Mouse (Mus musculus) liver, adult 2 months (tissue): ENCODE measurements around the gene Tmem131l.

ENCODE experiments used
- CTCF ChIP-seq: fragments of 200-500 bp; IDR thresholded peaks from 2 replicates; pipeline ENCODE4 v1.5.1; 2011; ENCODE audit warnings: low read depth, low read length, control low read depth
- POLR2A ChIP-seq: fragments of 200-500 bp; IDR thresholded peaks from 2 replicates; pipeline ENCODE4 v1.6.1; 2011; ENCODE audit warnings: low read length, control low read depth; ENCODE audit not compliant: insufficient read depth; ENCODE audit errors: extremely low read depth

DNA sequence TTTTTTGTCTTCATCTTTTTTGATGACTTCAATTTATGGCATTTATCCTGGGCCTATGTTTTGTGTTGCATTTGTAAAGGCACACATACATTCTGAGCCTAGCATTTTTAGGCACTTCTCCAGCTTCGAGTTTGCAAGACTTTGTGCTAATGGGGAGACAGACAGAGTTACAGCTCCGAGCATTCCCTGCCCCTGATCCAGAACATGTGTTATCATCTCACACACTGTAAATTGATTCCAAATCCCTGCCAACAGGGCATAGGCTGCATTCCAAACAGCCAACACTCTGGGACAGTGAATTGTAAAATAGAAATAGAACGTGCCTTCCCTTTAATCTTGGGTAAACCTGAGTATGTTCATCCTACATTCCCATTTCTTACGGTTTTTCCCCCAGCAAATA is 19.7 kb upstream of the Tmem131l start:
- TF ChIP-seq POLR2A (no peak), CTCF (no peak)
